Mouse (Mus musculus): ENCODE results near the gene Card6.

Card6 gene

DNA sequence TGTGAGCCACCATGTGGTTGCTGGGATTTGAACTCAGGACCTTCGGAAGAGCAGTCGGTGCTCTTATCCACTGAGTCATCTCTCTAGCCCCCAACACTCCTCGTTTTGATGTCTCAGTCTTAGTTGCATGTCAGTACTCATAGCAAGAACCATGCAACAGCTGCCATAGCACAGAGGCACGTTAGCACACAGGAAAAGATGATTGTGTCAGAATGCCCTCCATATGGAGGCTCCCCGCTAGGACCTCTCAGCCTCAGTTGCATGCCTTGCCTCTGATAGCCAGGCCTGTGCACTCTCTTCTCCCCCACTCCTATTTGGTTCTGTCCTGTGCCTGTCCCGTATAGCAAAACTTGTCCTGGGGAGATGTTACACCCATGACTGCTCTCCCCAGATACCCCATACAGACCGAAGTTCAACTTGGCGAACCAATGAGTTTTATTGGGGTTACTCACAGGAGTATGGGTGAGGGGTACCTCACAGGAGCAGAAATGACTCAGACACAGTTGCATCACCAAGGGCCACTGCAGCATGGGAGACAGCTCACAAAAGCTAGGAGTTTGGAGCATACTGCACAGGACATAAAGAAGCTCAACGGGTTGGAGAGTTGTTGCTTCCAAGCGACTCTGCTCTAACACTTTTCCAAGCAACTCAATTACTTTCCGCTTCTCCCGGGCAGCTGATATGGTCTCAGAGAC lies 20.9 kb upstream of the Card6 start:
- no peak for DNase-seq

DNA sequence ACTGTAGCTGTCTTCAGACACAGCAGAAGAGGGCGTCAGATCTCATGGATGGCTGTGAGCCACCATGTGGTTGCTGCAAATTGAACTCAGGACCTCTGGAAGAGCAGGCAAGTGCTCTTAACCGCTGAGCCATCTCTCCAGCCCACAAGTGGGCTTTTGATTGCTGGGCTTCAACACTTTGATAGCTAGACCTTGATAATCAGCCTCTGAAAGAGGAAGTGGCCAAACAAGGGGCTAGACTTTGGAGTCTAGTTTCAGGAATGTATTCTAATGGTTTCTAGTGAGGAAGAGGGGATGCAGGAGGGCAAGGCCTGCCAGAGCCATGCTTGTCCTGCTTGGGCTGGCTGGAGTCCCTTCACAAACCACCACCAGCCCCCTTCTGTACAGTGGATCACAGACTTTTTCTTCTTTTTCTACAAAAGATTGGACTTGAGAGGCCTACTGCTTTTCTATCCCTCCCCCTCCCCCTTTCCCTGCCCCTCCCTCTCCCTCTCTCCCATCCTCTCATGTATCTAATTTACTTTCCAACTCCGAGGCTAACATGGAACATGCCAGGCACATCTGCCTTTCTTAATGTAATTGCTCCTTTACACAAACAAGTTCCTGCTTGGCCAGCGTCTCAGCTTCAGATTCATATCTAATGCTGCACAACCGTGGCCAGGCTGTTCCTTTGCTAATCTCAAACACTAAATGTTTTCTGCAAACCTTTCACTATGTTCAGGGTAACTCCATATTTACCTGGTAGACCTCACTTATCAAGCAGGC lies 20.0 kb upstream of the Card6 start:
- no peak for DNase-seq

DNA sequence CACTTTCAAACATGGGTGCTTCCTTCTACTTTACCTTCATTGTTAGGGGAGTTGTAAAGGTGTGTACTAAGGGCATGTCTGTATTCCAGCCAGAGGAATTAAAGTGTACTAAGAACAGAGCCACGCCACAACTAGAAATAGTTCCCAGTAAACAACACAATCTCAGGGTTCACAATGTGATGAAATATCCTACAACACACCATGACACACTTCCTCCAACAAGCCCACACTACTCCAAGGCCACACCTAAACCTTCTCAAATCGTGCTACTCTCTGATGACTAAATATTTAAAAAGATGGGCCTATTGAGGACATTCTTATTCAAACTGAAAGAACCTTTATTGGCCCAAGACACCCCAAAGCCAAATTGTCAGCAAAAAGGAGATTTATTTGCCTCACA lies 19.1 kb upstream of the Card6 start:
- DNase-seq: no peak

DNA sequence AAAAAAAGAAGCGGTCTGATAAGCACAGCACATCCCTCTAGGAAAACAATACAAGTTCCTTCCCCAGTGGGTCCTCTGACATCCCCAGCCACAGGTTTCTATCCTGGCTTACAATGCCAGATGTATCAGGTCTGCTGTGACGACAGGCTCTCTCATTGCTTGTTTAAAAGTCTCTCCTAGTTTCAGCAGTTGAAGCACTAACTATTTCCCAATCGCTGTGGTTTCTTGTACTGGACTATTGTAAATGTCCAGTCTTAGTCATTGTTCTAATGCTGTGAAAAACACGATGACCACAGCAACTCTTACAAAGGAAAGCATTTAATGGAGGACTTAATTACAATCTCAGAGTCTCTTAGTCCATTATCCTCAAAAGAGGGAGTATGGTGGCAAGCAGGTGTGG lies 18.1 kb upstream of the Card6 start:
- no peak for DNase-seq

DNA sequence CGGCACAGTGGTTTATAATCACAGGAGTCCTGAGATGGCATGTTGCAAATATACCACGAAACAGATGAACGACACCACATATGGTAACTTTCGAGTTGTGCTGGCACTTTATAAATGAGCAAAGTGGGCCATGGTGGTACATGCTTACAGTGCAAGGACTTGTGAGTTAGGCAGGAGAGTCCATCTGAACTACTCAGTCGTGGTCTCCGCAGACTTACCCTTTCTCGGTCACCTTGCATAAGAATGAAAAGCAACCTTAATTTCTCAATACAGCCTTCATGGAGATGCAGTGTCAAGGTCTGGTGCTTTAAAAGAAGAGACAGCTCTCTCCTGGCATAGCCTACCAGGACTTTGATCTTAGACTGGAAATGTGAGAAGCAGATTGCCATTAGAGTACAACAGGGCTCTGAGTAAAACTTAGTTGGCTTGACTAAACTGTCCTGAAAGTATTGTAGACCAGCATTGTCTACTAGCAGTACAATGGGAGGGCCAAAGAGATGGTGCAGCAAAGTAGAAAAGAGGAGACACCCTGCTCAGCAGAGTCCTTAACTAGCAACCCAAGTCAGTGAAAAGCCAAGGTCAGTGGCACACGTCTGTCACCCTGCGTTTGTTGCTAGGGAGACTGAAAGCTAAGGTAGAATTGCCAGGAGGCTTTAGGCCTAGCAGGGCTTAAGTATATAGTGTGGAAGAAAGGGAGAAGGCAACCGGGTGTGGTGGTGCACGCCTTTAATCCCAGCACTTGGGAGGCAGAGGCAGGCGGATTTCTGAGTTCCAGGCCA lies 13.4 kb upstream of the Card6 start:
- no peak for DNase-seq

DNA sequence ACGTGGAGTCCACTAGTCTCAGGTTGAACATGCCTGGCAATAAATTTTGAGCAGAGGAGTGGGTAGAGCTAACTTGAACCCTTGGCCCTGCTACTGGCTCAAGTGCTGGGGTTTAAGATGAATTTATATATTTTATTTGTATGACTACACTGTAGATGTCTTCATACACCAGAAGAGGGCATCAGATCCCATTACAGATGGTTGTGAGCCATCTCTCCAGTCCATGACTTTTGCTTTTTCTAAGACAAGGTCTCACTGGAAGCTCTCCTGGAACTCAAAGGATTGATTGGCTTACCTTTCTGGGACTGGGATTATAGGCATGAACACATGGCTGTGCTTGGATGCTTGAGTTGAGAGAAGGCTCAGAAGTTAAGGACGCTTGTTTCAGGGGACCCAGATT lies 11.4 kb upstream of the Card6 start:
- no peak for DNase-seq

DNA sequence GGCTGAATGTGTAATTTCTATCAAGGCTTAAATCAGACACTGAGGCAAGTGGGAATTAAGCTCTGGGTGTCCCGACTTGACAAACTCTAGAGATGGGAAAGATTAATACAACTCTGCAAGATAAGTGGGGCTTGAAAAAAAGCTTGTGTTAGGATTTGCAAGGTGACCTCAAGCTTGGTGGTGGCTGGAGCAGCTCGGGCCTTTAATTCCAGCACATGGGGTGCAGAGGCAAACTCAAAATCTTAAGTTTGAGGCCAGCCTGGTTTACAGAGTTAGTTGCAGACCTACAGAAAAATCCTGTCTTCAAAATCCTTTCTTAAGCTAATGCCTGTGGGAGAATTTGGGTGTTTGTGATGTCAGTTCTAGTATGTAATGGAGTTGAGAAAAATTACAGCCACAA lies 10.9 kb upstream of the Card6 start:
- no peak for DNase-seq

DNA sequence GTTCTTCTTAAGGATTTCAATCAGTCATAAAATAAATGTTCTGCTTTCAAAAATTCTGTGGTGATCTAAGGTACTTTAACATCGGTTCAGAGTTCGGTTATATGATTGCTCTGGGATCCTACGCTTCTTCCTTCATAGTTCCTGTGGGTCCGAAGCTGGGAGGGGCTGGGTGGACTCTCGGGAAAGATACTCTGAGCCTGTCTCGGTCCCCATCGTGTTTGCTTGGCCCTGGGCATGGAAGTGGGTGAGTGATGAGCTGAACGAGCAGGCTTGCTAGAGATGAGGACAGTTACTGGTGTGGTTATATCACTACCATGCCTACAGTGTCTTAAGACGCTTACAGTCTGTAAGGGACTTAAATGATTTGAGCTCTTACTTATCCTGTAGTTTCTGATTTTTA lies 10.3 kb upstream of the Card6 start:
- no peak for DNase-seq

DNA sequence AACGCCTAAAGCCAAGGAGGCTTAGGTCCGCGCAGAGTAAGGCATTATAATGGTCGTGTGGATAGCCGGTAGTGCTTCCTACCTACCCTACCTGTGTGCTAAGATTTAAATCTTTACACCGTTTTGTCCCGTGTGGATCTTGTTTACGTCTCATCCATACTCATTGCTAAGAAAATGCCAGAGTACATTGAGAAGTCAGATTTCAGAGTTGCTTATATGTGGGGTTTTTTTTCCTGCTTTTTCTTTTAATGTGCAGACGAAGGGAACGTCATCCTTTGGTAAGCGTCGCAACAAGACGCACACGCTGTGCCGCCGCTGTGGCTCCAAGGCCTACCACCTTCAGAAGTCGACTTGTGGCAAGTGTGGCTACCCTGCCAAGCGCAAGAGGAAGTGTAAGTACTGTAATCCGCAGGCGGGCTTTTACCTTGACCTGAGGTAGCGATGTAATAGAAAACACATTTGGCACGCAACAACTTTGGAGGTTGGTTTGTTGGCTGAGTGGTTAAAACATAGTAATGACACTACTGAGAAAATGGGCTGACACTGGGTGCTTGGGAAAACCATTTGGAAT lies 8.8 kb upstream of the Card6 start:
- DNase-seq: no peak

DNA sequence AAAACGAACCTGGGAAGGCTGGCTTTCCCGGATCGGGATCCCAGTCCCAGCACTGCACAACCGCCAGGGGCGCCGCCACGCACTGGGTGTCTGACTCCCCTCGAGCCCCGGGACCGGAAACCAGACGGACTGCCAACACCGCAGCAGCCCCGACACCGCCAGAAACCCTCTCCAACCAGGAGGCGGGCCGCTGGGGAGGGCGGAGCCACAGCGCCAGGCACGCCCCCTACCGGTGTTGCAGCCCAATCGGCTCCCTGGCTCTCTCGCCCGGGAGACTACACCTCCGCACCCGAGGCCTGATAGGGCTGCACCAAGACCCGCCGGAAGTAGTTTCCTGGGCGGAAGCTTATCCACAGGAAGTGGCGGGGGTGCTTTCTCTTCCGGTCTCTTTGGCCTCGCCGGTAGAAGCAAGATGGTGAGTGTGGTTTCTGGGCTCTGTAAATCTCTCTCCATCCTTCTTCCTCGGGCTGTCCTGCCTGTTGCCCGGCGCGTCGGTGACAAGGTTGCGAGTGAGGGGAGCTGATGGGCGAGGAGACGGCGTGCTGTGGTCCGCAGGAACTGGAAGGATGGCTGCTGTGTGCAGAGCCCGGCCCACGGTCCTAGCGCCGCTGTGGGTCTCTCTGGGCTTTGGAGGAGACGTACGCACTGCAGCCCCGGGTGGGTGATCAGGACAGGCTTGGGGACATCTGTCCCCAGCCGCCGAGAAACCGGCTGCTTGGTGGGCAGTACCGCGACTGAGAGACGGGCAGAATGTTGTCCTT lies 8.1 kb upstream of the Card6 start, which contains the start of gene Rpl37:
Gene Rpl37, plus strand, starts transcription at position 376 of the 761 bp plus-strand sequence.
- peak; percentile 98 to 99 for DNase-seq

DNA sequence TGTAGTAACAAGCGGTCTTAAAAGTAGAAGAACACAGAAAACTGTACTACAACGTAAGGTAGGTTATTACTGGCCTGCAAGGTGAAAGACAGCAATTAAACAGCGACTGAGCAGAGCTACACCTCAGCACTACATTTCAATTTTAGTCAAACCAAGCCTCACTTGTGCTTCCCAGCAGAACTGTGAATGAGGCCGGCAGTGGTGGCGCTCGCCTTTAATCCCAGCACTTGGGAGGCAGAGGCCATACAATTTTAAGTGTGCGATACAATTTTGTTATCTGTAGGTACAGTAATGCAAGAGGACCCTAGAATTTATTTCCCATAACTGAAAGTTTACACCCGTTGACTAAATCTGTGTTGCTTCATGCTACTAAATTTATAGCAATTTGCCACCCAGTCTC lies 6.8 kb upstream of the Card6 start:
- no peak for DNase-seq

DNA sequence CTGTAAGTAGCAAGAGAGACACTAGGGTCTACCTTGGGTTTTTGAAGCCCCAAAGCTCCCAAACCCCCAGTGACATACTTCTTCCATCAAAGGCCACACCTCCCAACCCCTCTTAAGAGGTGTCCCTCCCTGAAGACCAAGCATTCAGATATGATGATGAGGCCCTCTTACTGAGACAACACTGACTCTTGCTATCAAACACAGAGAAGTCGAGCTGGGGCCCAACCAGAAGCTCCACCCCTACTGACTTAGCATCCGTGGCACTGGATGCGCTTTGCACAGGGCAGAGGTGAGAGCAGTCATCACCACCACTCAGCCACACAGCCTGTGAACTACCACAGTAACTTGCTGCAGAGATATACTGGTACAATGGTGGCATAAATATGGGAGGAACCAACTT lies 4.3 kb upstream of the Card6 start:
- no peak for DNase-seq

DNA sequence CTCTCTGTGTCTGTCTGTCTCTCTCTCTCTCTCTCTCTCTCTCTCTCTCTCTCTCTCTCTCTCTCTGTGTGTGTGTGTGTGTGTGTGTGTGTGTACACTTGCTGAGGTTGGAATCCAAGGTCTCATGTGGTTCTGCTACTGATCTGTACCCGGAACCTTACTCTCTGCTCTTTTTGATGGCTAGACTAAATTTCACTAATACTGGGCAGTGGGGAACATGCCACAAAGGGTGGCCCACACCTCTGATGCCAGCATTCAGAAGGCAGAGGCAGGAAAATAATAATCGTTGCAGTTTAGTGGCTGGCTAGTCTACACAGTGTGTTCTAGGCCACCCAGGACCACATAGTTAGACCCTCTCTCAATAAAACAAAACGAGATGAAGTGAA lies 309 bp upstream of the Card6 start:
- DNase-seq: no peak

DNA sequence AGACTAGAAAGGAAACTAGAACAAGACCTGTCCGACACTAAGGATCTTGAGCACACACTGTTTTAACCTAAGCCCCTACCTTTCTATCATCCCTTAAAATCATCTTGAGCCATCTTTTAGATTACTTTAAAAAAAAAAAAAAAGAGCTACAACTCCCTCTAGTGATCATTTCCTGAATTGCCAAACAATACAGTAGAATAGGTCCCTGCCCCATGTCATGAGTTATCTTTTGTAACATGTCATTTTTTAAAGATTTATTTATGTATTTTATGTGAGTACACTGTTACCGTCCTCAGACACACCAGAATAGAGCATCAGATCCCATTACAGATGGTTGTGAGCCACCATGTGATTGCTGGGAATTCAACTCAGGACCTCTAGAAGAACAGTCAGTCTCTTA lies 2.0 kb downstream of the Card6 start:
- no peak for DNase-seq

DNA sequence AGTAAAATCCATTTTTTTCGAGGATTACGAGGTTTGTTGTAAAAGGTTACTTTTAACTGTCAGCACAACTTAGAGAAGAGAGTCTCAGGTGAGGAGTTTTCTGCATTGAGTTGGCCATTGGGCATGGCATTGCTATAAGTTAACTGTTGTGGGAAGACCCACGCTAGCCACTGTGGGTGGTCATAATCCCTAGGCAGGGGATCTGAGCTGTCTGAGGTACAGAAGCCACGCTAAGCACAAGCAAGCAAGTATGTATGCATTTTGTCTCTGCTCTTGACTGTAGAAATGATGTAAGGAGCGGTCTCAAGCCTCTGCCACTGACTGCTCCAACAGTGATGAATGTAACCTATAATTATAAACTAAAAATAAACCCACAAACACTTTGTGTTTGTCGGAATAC lies 2.4 kb downstream of the Card6 start:
- DNase-seq: no peak

DNA sequence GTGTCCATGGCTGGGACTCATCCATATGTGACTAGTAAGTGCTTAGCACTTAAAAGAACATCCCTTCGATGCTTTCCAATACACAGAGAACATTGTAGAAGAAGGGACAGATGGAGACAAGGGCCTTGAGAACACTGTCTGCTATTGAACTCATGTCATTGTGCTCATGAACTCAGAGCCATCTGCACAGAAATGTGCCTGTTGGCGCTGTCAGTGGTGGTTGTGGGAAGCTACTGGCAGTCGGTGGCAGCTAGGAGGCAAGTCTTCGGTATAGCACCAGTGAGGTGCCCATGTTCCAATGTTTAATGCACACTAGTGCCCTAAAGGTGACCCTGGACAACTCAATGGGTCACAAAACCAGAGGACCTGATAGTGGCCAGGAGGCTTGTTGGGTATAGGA lies 6.0 kb downstream of the Card6 start:
- no peak for DNase-seq

DNA sequence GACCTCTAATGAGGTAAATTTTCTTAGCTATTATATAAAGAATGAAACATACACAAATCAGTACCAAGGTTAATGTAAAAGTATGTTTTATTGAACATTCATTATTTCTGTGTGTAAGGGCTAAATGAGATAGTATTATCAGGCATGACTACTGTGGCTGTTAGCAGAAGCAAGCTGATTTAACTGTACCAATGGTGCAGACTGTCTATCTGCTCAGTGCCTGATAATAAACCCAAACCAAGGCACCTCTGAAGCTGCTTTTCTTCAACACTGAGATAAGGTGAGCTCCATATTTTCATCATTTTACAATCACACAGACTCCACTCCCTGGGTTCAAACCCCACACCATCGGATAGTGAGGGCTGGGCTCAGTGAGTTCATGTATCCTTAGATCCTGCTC lies 11.0 kb downstream of the Card6 start:
- DNase-seq: no peak

DNA sequence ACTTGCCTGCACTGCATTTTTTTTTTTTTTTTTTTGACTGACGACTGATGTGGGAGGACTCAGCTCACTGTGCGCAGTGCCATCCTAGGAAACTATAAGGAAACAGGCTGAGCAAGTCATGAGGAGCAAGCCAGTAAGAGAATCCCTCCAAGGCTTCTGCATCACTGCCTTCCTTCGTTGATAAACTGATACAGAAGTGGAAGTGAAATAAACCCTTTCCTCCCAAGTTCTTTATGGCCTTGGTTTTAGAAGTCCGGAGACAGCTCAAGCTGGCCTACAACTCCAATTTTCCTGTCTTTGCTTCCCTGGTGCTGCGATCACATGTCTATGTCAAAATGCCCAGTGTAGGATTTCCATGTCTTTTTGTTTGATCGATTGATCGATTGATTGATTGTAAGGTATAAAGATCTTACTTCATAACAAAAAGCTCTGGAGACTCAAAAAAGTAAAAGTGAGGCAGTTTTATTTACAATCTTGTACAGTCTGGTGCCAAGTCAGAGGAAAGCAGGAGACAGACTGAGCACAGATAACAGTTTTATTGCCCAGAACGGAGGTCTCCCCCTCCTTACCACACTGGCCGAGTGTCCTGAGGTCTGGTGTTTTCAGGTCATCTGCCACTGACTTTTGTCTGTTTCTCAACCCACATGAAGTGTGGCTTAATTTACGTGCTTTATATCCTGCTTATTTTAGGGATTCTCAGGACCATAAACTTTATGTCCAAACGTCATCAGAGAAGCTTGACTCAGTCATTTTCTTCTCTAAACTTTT lies 12.6 kb downstream of the Card6 start:
- no peak for DNase-seq

DNA sequence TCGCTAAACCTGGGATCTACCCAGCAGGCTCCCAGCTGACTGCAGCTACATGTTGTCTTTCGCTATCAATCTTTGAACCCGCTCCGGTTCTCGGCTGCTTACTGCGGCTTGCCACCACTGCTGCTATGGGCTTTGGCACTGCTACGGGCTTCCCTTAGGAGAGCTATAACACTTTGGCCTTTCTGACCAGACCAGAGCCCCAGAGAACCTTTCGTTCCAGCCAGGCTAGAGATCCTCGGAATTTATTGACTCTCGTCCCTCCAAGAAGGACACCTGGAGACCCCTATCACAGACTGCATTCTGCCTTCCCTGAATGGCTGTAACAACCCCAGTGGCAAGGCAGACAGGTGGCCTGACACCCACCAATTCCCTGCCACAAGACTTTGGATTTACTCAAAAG lies 18.2 kb downstream of the Card6 start:
- DNase-seq: no peak

DNA sequence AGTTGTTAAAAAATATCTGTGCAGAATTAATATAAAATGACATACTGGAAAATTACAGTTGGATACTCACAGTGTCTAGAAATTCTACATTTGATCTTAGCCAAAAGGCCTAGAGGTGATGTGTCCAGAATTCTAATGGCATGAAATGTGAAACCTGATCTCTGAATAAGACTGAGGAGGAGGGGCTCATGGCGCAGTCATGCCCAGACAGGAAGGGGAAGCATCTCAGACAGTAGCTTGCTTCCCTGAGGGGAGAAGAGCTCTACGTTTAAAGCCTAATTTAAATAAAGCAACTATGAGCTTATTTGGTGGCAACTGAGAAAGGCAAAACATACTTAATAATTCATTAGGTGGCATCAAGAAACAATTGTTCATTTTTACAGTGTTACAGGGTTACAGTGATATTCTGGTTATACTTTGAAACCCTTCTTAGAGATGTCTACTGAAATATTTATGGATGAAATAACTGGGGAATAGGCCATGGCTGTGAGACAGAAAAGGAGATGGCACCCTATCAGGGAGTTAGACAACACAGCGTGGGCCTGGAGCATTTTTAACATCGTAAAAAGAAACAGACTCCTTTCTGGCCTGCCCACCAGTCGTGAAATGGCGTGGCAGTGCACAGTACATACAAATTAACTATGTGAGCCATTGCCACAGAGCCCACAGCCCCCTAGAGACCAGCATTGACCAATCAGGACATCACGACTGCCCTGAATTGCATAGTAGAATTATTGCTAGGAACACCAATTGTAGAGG lies 19.3 kb downstream of the Card6 start:
- DNase-seq: no peak

DNA sequence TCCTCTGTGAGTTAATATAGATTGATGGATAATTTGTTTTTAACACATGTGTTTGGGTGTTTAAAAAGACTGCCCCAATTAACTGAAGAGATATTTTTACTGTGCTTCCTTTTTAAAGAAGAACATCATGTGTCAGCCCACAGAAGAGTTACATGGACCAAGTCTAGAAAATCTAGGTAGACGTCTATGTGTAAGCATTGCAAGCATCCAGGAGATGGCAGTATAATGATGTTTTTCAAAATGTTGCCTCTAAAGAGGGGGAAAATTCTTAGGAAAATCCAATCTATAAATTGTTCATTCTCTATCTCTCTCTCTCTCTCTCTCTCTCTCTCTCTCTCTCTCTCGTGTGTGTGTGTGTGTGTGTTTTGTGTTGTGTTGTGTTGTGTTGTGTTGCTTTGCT lies 22.2 kb downstream of the Card6 start:
- DNase-seq: no peak

Data from cerebellum, postnatal 25 days (tissue).